Mouse (Mus musculus) heart, embryonic 11.5 days (tissue): Measurements from ENCODE around the gene Eid3. TPM values are rescaled to one million over a fixed set of nuclear protein-coding genes. Genes with fewer than 3 reads are reported as not detected.

Experiments
- ATAC-seq: fragments of 200-750 bp; cut with Nextera tagmentation; replicated peaks from 2 replicates; pipeline ENCODE4 v1.8.0; 2017; ENCODE audit warnings: moderate library complexity; ENCODE audit not compliant: insufficient number of reproducible peaks, low FRiP score, low TSS enrichment
- H3K27ac ChIP-seq: fragments of 300-500 bp; sonication (generic); 2 replicates; pipeline ENCODE4 v1.5.1; 2014; ENCODE audit warnings: mild to moderate bottlenecking, low read depth, low read length
- H3K27me3 ChIP-seq: fragments of 300-500 bp; sonication (generic); 2 replicates; pipeline ENCODE4 v1.6.1; 2014; ENCODE audit warnings: mild to moderate bottlenecking, low read length, mixed read lengths; ENCODE audit not compliant: control insufficient read depth, insufficient read depth
- H3K36me3 ChIP-seq: fragments of 300-500 bp; sonication (generic); 2 replicates; pipeline ENCODE4 v1.6.1; 2014; ENCODE audit warnings: mild to moderate bottlenecking, low read length, moderate library complexity, mixed read lengths; ENCODE audit not compliant: control insufficient read depth, insufficient read depth
- H3K4me1 ChIP-seq: fragments of 300-500 bp; sonication (generic); 2 replicates; pipeline ENCODE4 v1.6.1; 2014; ENCODE audit warnings: low read length; ENCODE audit not compliant: control insufficient read depth, insufficient read depth
- H3K4me2 ChIP-seq: fragments of 300-500 bp; sonication (generic); 2 replicates; pipeline ENCODE4 v1.6.1; 2014; ENCODE audit warnings: mild to moderate bottlenecking, moderate library complexity
- H3K4me3 ChIP-seq: fragments of 300-500 bp; sonication (generic); 2 replicates; pipeline ENCODE4 v1.5.1; 2014; ENCODE audit warnings: low read depth, low read length
- H3K9ac ChIP-seq: fragments of 300-500 bp; sonication (generic); 2 replicates; pipeline ENCODE4 v1.6.1; 2014; ENCODE audit warnings: mild to moderate bottlenecking, low read depth, low read length, moderate library complexity
- H3K9me3 ChIP-seq: fragments of 300-500 bp; sonication (generic); replicated peaks from 2 replicates; pipeline ENCODE4 v1.6.1; 2016; ENCODE audit warnings: low read length; ENCODE audit not compliant: control insufficient read depth
- WGBS: fragments of 180-500 bp; shearing (Covaris S2); extraction: QIAGEN DNeasy Blood & Tissue Kit; methylation state at CpG from one replicate; pipeline ENCODE4 v1.1.7; 2014; ENCODE audit not compliant: insufficient replicate concordance; 5-methylcytosine and 5-hydroxymethylcytosine counted together
- polyA plus RNA-seq: library from polyadenylated mRNA; unstranded; fragments of >200 nt; fragmentation: Nextera tagmentation; extraction: Ambion mirVana; gene quantifications from 2 replicates; pipeline ENCODE4 v1.2.1, GENCODE M21; 2014

Gene Eid3
- polyA plus RNA-seq, 1 experiment from 2014 or later = 0.20 TPM

DNA sequence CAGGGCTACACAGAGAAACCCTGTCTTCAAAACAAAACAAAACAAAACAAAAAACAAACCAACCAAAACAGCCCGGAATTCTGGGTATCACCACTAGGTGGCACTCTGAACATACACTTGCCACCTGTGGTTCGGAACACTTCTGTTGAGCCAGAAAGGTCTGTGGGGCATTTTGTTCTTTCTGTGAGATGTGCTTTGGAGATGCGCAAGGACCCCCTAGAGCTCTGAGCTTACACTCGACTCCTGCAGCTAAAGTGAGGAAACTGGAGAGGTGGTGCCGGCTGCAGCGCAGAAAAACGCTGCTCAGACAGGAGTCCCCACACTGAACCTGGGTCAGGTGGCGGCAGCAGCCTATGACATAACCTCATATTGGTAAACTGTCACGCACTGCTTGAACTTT lies 43.0 kb downstream of the Eid3 start:
- no peak overlapping the region for H3K9ac ChIP-seq
- ATAC-seq = no peak
- H3K4me2 ChIP-seq = peak overlapping the region; percentile 27
- no peaks in the 10 kb centered on the region for H3K9me3 ChIP-seq
- WGBS = 14% methylated on average over 9 of the region's 9 CpGs
- no peaks in the 10 kb centered on the region for H3K4me1 ChIP-seq
- H3K4me3 ChIP-seq = no peak overlapping the region
- no peaks in the 10 kb centered on the region for H3K27me3 ChIP-seq
- no peak overlapping the region for H3K27ac ChIP-seq
- no peaks in the 10 kb centered on the region for H3K36me3 ChIP-seq

DNA sequence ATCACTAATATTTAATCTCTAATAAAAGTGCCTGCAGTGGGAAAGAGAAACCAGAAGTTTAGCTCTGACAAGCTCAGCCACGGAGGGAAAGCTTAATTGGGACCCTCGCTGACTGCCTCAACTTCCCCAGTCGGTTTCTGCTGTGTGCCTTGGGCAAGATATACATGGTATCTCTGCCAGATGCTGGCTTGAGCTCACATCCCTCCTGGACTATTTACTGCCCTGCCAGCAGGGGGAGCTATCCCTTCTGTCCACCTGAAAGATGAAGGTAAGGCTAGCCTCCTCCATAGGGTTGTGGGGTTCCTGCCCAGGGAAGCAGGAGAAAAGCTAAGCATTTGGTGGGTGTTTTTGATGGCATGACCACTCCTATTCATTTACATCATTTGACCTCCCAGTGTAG lies 43.8 kb downstream of the Eid3 start:
- 65% methylated on average over 3 of the region's 3 CpGs for whole genome bisulfite sequencing
- Histone ChIP-seq H3K27me3 (no peaks in the 10 kb centered on the region), H3K27ac (no peak overlapping the region), H3K4me2 (no peak overlapping the region), H3K36me3 (no peaks in the 10 kb centered on the region), H3K9ac (no peak overlapping the region), H3K4me3 (no peak overlapping the region), H3K4me1 (no peaks in the 10 kb centered on the region), H3K9me3 (no peaks in the 10 kb centered on the region)
- ATAC-seq = no peak

DNA sequence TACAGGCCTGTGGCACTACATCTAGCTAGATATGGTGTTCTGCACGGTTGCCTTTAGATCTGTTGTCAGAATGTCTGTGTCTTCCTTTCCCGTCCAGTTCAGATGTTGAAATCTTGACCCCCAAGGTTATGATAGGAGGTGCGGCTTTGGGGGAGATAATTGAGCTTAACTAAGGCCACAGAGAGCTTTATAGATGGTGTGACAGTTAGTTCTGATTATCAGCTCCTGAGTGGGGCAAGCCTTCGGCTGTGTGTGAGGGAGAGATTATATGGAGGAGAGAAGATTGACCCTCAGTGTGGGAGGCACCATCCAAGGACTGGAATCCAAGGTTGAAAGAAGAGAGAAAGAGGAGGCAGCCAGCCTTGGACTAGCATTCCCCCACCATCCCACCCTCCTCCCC lies 46.8 kb downstream of the Eid3 start:
- Histone ChIP-seq H3K4me2 (no peak overlapping the region), H3K27ac (no peak overlapping the region), H3K4me3 (no peak overlapping the region), H3K9ac (no peak overlapping the region), H3K27me3 (no peaks in the 10 kb centered on the region), H3K9me3 (no peaks in the 10 kb centered on the region), H3K4me1 (no peaks in the 10 kb centered on the region), H3K36me3 (no peaks in the 10 kb centered on the region)
- 47% methylated on average over 4 of the region's 4 CpGs for WGBS
- no peak for ATAC-seq

DNA sequence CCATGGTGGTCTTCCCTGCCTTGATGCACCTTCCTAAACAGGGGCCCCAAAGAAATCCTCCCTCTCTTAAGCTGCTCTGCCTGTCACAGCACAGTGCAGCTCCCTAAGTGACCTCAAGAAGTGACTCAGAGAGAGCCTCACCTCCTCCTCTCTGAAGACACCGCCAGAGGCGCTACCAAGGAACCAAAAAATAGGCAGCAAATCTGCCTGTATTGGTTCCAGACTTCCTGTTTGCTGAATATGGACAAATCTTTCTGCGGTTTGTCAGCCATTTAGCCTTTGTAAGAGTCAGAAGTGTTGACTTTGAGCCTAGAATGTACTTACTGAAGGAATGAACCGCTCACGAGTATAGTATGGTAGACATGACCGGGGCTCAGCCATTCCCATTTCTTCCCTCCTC lies 47.3 kb downstream of the Eid3 start:
- WGBS = 82% methylated on average over 6 of the region's 6 CpGs
- H3K9ac ChIP-seq = no peak overlapping the region
- H3K36me3 ChIP-seq = no peaks in the 10 kb centered on the region
- ATAC-seq = no peak
- no peak overlapping the region for H3K4me3 ChIP-seq
- H3K27me3 ChIP-seq = no peaks in the 10 kb centered on the region
- no peak overlapping the region for H3K4me2 ChIP-seq
- H3K9me3 ChIP-seq = no peaks in the 10 kb centered on the region
- no peak overlapping the region for H3K27ac ChIP-seq
- H3K4me1 ChIP-seq = no peaks in the 10 kb centered on the region

Other genes starting within 250 kb of the Eid3 start
- 37.2 and 38.2 TPM in 2 replicates for gene 1190007I07Rik, start 243.4 kb upstream of the Eid3 start, polyA plus RNA-seq
- 115 and 140 TPM in 2 replicates for gene Tdg, start 236.8 kb upstream of the Eid3 start, polyA plus RNA-seq
- gene Glt8d2, start 176.0 kb upstream of the Eid3 start, polyA plus RNA-seq = 1.4 and 1.6 TPM in 2 replicates
- 42.8 and 45.8 TPM in 2 replicates for gene Hcfc2, start 170.5 kb upstream of the Eid3 start, polyA plus RNA-seq
- 27.1 and 29.9 TPM in 2 replicates for gene Nfyb, start 102.5 kb upstream of the Eid3 start, polyA plus RNA-seq
- 88.2 and 92.3 TPM in 2 replicates for gene Txnrd1, start 32.7 kb upstream of the Eid3 start, polyA plus RNA-seq
- gene Chst11, start 118.9 kb downstream of the Eid3 start, polyA plus RNA-seq = 3.0 and 3.1 TPM in 2 replicates